In the genomic region with DNA sequence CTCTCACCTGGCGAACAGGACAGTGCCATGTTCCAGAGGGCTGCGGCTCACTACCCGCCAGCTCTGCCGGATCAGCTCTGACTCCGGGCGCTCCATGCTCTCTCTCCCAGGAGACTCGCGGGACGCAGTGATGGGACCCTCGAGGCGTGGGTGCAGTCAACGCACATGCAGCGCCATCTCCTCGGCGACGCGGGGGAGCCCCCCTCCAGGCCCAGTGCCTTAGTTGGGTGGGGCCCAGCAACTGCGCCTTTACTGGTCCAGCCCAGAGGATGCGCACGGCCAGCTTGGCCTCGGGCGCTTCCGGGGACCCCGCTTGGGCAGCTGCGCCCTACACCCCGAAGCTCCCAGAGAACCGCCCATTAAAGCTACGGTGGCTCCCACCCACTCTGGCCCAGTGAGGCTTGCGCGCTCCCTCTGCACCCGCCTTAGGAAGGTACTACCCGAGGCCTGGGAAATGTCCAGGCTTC, we compare ENCODE assay signal across 9 mouse cellular contexts. TPM values are rescaled to one million over a fixed set of nuclear protein-coding genes. Genes with fewer than 3 reads are reported as not detected.
DNase-seq lines count a peak whose midpoint lies in the region; ATAC-seq lines count a peak whose summit lies in the region.
"Had no signal": no experiment of that assay in that cellular context is flagged by ENCODE, and none has a peak within 500 bp of the region (broad histone marks: within the 10 kb centered on the region; RNA-seq: fewer than 3 reads in every experiment).

Gene Ngb (minus strand): TSS at position 375 of the 467 bp plus-strand sequence.

- H3K9ac ChIP-seq in limb, embryonic 13.5 days: peak within 1 kb of the TSS; percentile 51; the same call in 1 of the 2 replicates
- peak within 1 kb of the TSS; percentile 29 for H3K9ac ChIP-seq in neural tube, embryonic 14.5 days (replicated peaks; ENCODE audit: low read depth, low read length)

- no peak within 1 kb of the TSS for H3K27ac ChIP-seq in forebrain, embryonic 10.5 days
- no peak within 1 kb of the TSS for H3K27ac ChIP-seq in limb, embryonic 13.5 days
- no peak within 1 kb of the TSS for H3K27ac ChIP-seq in neural tube, embryonic 14.5 days (ENCODE audit: low read depth, low read length)

- no peaks in the 10 kb centered on the region for H3K9me3 ChIP-seq in forebrain, embryonic 10.5 days
- H3K9me3 ChIP-seq in limb, embryonic 13.5 days: no peaks in the 10 kb centered on the region
- no peaks in the 10 kb centered on the region for H3K9me3 ChIP-seq in neural tube, embryonic 14.5 days (ENCODE audit: control insufficient read depth, low read length)

- WGBS in forebrain, embryonic 10.5 days: 4% methylated on average over 32 of the region's 32 CpGs
- WGBS in limb, embryonic 13.5 days: 3% methylated on average over 32 of the region's 32 CpGs
- 3% methylated on average over 32 of the region's 32 CpGs for WGBS in neural tube, embryonic 14.5 days

- H3K4me3 ChIP-seq in forebrain, embryonic 10.5 days: peak within 1 kb of the TSS; percentile 44
- H3K4me3 ChIP-seq in limb, embryonic 13.5 days: peak within 1 kb of the TSS; percentile 35
- H3K4me3 ChIP-seq in neural tube, embryonic 14.5 days (ENCODE audit: low read depth, low read length): peak within 1 kb of the TSS; percentile 21

- DNase-seq in kidney, postnatal 10 days: peak; percentile 17
- no peak for DNase-seq in kidney, adult 18-20 months
- no peak for DNase-seq in forebrain, embryonic 10.5 days (ENCODE audit: extremely low spot score, low spot score)
- no peak for DNase-seq in thymus, postnatal 0 days (ENCODE audit: low spot score)
- DNase-seq in adipocyte (ENCODE audit: low spot score): no peak
- no peak for DNase-seq in spleen, postnatal 10 days (ENCODE audit: low spot score in 2 of 2)
- DNase-seq: heart, adult 18-20 months had no signal

- H3K4me2 ChIP-seq in limb, embryonic 13.5 days (replicated peaks): peak within 1 kb of the TSS; percentile 60
- peak within 1 kb of the TSS; percentile 59 for H3K4me2 ChIP-seq in neural tube, embryonic 14.5 days (ENCODE audit: low read depth, low read length)

- H3K36me3 ChIP-seq in forebrain, embryonic 10.5 days (replicated peaks): no peaks in the 10 kb centered on the region
- H3K36me3 ChIP-seq in limb, embryonic 13.5 days: no peaks in the 10 kb centered on the region
- no peaks in the 10 kb centered on the region for H3K36me3 ChIP-seq in neural tube, embryonic 14.5 days (ENCODE audit: control insufficient read depth, insufficient read depth, low read length)

- peaks cover 47% of the 10 kb centered on the region for H3K27me3 ChIP-seq in forebrain, embryonic 10.5 days (ENCODE audit: poor library complexity, severe bottlenecking)
- peaks cover 55% of the 10 kb centered on the region for H3K27me3 ChIP-seq in limb, embryonic 13.5 days
- H3K27me3 ChIP-seq in neural tube, embryonic 14.5 days (ENCODE audit: control insufficient read depth, insufficient read depth, low read length): peaks cover 13% of the 10 kb centered on the region

- peaks cover 16% of the 10 kb centered on the region for H3K4me1 ChIP-seq in forebrain, embryonic 10.5 days
- H3K4me1 ChIP-seq in limb, embryonic 13.5 days: peaks cover 9% of the 10 kb centered on the region
- H3K4me1 ChIP-seq in neural tube, embryonic 14.5 days (ENCODE audit: control insufficient read depth, insufficient read depth, low read length): peaks cover 7% of the 10 kb centered on the region; the same call in 1 of the 2 replicates

- no peak for ATAC-seq in limb, embryonic 13.5 days (ENCODE audit: low FRiP score, low read depth)
- ATAC-seq in neural tube, embryonic 14.5 days (ENCODE audit: low read depth): peak; percentile 38; the same call in 1 of the 2 replicates

RNA-seq across cellular contexts. Expression of gene Ngb, which starts in this region (rescaled TPM):
- 0.29 and 0.31 TPM in 2 replicates for polyA plus RNA-seq in forebrain, embryonic 10.5 days (2016; fragmentation: Nextera tagmentation; extraction: Ambion mirVana)
- 0.23 and 0.42 TPM in 2 replicates for polyA plus RNA-seq in limb, embryonic 13.5 days (2015; fragmentation: Nextera tagmentation; extraction: Ambion mirVana)
- polyA plus RNA-seq in neural tube, embryonic 14.5 days (2014; fragmentation: Nextera tagmentation; extraction: Ambion mirVana): 2.3 and 3.6 TPM in 2 replicates
- 0.18 and 0.35 TPM in 2 replicates for polyA plus RNA-seq in thymus, postnatal 0 days (2015; fragmentation: Nextera tagmentation; extraction: Ambion mirVana)
